Mouse (Mus musculus): ENCODE results near the gene Atp5g3. TPM values are rescaled to one million over a fixed set of nuclear protein-coding genes. Genes with fewer than 3 reads are reported as not detected.
"Not testable (repeated sequence)": the region's sequence is repeated elsewhere in the genome, so short reads cannot be mapped to it uniquely, and the experiment has no call there.

Gene Atp5g3
- 1,000 to 10,000 TPM; 3,576 to 3,740 TPM for total RNA-seq (2021)

- intact Hi-C loops (cut with DNase I), result loop anchor here (5.0 kb wide), 1 partner anchor 134 kb away; the partner anchor contains the start of gene Chn1
- peak; percentile 92 for DNase-seq
Measured at GRCm38 (mm10) chr2:73911175-73911700, at the start of gene Atp5g3. Gene Atp5g3 (minus strand): TSS chr2:73911326.

GRCm38 (mm10) chr2:73958342-73958741 is 47.2 kb upstream of the Atp5g3 start:
- intact Hi-C loops (cut with DNase I), result no loop called here
- no peak for DNase-seq

GRCm38 (mm10) chr2:73953612-73954011 is 42.5 kb upstream of the Atp5g3 start:
- intact Hi-C loops (cut with DNase I), result no loop called here
- DNase-seq, result no peak

- no peak for DNase-seq
- intact Hi-C loops (cut with DNase I), result no loop called here
Measured at GRCm38 (mm10) chr2:73952597-73953219, 41.6 kb upstream of the Atp5g3 start.

- DNase-seq, result no peak
- intact Hi-C loops (cut with DNase I), result no loop called here
Measured at GRCm38 (mm10) chr2:73947360-73947759, 36.2 kb upstream of the Atp5g3 start.

- no peak for DNase-seq
- intact Hi-C loops (cut with DNase I), result no loop called here
Measured at GRCm38 (mm10) chr2:73943735-73944134, 32.6 kb upstream of the Atp5g3 start.

- intact Hi-C loops (cut with DNase I), result no loop called here
- no peak for DNase-seq
Measured at GRCm38 (mm10) chr2:73942844-73943243, 31.7 kb upstream of the Atp5g3 start.

- intact Hi-C loops (cut with DNase I), result no loop called here
- no peak for DNase-seq
Measured at GRCm38 (mm10) chr2:73941281-73941680, 30.2 kb upstream of the Atp5g3 start.

GRCm38 (mm10) chr2:73940471-73940870 is 29.3 kb upstream of the Atp5g3 start:
- intact Hi-C loops (cut with DNase I), result no loop called here
- no peak for DNase-seq

- DNase-seq, result no peak
- intact Hi-C loops (cut with DNase I), result no loop called here
Measured at GRCm38 (mm10) chr2:73938896-73939295, 27.8 kb upstream of the Atp5g3 start.

GRCm38 (mm10) chr2:73932676-73933313 is 21.7 kb upstream of the Atp5g3 start:
- intact Hi-C loops (cut with DNase I), result no loop called here
- DNase-seq, result no peak

- no peak for DNase-seq
- intact Hi-C loops (cut with DNase I), result no loop called here
Measured at GRCm38 (mm10) chr2:73927711-73928110, 16.6 kb upstream of the Atp5g3 start.

- intact Hi-C loops (cut with DNase I), result no loop called here
- no peak for DNase-seq
Measured at GRCm38 (mm10) chr2:73925539-73925938, 14.4 kb upstream of the Atp5g3 start.

- DNase-seq, result peak in 1 of 2 experiments; percentile 34
- intact Hi-C loops (cut with DNase I), result no loop called here
Measured at GRCm38 (mm10) chr2:73925089-73925488, 14.0 kb upstream of the Atp5g3 start.

- peak in 1 of 2 experiments; percentile 4 for DNase-seq
- intact Hi-C loops (cut with DNase I), result no loop called here
Measured at GRCm38 (mm10) chr2:73919642-73920041, 8.5 kb upstream of the Atp5g3 start.

- intact Hi-C loops (cut with DNase I), result loop anchor here (5.0 kb wide), 1 partner anchor 135 kb away; the partner anchor contains the start of gene Chn1
- DNase-seq, result no peak
Measured at GRCm38 (mm10) chr2:73912264-73912663, 1.1 kb upstream of the Atp5g3 start.

- intact Hi-C loops (cut with DNase I), result loop anchor here (1.0 to 5.0 kb wide), 2 partner anchors 18 to 133 kb away; partner anchors contain the start of genes Atf2 and Chn1
- peak; percentile 56 to 61 for DNase-seq
Measured at GRCm38 (mm10) chr2:73910571-73911174, 453 bp downstream of the Atp5g3 start.

GRCm38 (mm10) chr2:73909116-73909515 is 2.0 kb downstream of the Atp5g3 start:
- no peak for DNase-seq
- intact Hi-C loops (cut with DNase I), result no loop called here

GRCm38 (mm10) chr2:73904679-73905078 is 6.4 kb downstream of the Atp5g3 start:
- intact Hi-C loops (cut with DNase I); DNase-seq: not testable (repeated sequence)

GRCm38 (mm10) chr2:73903536-73903935 is 7.6 kb downstream of the Atp5g3 start:
- no peak for DNase-seq
- intact Hi-C loops (cut with DNase I), result no loop called here

GRCm38 (mm10) chr2:73902328-73902727 is 8.8 kb downstream of the Atp5g3 start:
- intact Hi-C loops (cut with DNase I); DNase-seq: not testable (repeated sequence)

All from heart, postnatal 36 days (tissue).